Mouse (Mus musculus): ENCODE data around the gene Tmem216.

GRCm38 (mm10) chr19:10562351-10562750 lies 6.3 kb upstream of the Tmem216 start:
- TF ChIP-seq CTCF (IDR thresholded peaks at IDR 0.05; ENCODE audit: extremely low read depth, insufficient read length, insufficient replicate concordance, low read depth, low read length) (no peak), POLR2A (IDR thresholded peaks at IDR 0.05; ENCODE audit: low read depth, low read length) (no peak)
